Mouse (Mus musculus): Measurements from ENCODE around the gene Slc19a1. TPM values are rescaled to one million over a fixed set of nuclear protein-coding genes. Genes with fewer than 3 reads are reported as not detected.

Slc19a1 gene
- polyA plus RNA-seq, 1 experiment from 2014 or later, result 37.5 TPM

- Histone ChIP-seq H3K4me1 (ENCODE audit: control insufficient read depth, insufficient read depth, low read length) (no peaks in the 10 kb centered on the region), H3K4me2 (ENCODE audit: low read length) (no peak overlapping the region), H3K9ac (replicated peaks; ENCODE audit: low read length) (no peak overlapping the region), H3K9me3 (ENCODE audit: control insufficient read depth, low read length) (no peaks in the 10 kb centered on the region), H3K36me3 (ENCODE audit: control insufficient read depth, insufficient read depth, low read length) (peaks cover 65% of the 10 kb centered on the region), H3K27ac (replicated peaks; ENCODE audit: low read depth, low read length) (no peak overlapping the region), H3K27me3 (ENCODE audit: control insufficient read depth, insufficient read depth, low read length) (no peaks in the 10 kb centered on the region), H3K4me3 (replicated peaks; ENCODE audit: low read depth, low read length) (no peak overlapping the region)
- ATAC-seq (ENCODE audit: low FRiP score, low TSS enrichment) (no peak), DNase-seq (no peak)
- WGBS, result 97% methylated on average over 3 of the region's 3 CpGs
Observed at GRCm38 (mm10) chr10:77048606-77049005, 16.6 kb downstream of the Slc19a1 start.

GRCm38 (mm10) chr10:77056768-77057167, 24.7 kb downstream of the Slc19a1 start:
- H3K27me3 ChIP-seq (ENCODE audit: control insufficient read depth, insufficient read depth, low read length), result no peaks in the 10 kb centered on the region
- ATAC-seq (ENCODE audit: low FRiP score, low TSS enrichment), result no peak
- H3K4me3 ChIP-seq (replicated peaks; ENCODE audit: low read depth, low read length), result no peak overlapping the region
- H3K4me2 ChIP-seq (ENCODE audit: low read length), result no peak overlapping the region
- H3K9ac ChIP-seq (replicated peaks; ENCODE audit: low read length), result no peak overlapping the region
- H3K27ac ChIP-seq (replicated peaks; ENCODE audit: low read depth, low read length), result no peak overlapping the region
- H3K4me1 ChIP-seq (ENCODE audit: control insufficient read depth, insufficient read depth, low read length), result no peaks in the 10 kb centered on the region
- H3K36me3 ChIP-seq (ENCODE audit: control insufficient read depth, insufficient read depth, low read length), result peaks cover 5% of the 10 kb centered on the region; the same call in 1 of the 2 replicates
- H3K9me3 ChIP-seq (ENCODE audit: control insufficient read depth, low read length), result no peaks in the 10 kb centered on the region
- WGBS, result 84% methylated on average over 10 of the region's 10 CpGs
- DNase-seq, result no peak

GRCm38 (mm10) chr10:77061426-77061825, 29.4 kb downstream of the Slc19a1 start:
- no peaks in the 10 kb centered on the region for H3K9me3 ChIP-seq (ENCODE audit: control insufficient read depth, low read length)
- no peak overlapping the region for H3K9ac ChIP-seq (replicated peaks; ENCODE audit: low read length)
- H3K27me3 ChIP-seq (ENCODE audit: control insufficient read depth, insufficient read depth, low read length), result no peaks in the 10 kb centered on the region
- H3K27ac ChIP-seq (replicated peaks; ENCODE audit: low read depth, low read length), result no peak overlapping the region
- H3K4me3 ChIP-seq (replicated peaks; ENCODE audit: low read depth, low read length), result no peak overlapping the region
- no peak for DNase-seq
- 74% methylated on average over 3 of the region's 3 CpGs for WGBS
- H3K36me3 ChIP-seq (ENCODE audit: control insufficient read depth, insufficient read depth, low read length), result no peaks in the 10 kb centered on the region
- no peak overlapping the region for H3K4me2 ChIP-seq (ENCODE audit: low read length)
- ATAC-seq (ENCODE audit: low FRiP score, low TSS enrichment), result no peak
- no peaks in the 10 kb centered on the region for H3K4me1 ChIP-seq (ENCODE audit: control insufficient read depth, insufficient read depth, low read length)

- no peak overlapping the region for H3K9ac ChIP-seq (replicated peaks; ENCODE audit: low read length)
- ATAC-seq (ENCODE audit: low FRiP score, low TSS enrichment) (no peak), DNase-seq (peak; percentile 10)
- no peaks in the 10 kb centered on the region for H3K4me1 ChIP-seq (ENCODE audit: control insufficient read depth, insufficient read depth, low read length)
- H3K27ac ChIP-seq (replicated peaks; ENCODE audit: low read depth, low read length), result no peak overlapping the region
- H3K4me2 ChIP-seq (ENCODE audit: low read length), result no peak overlapping the region
- H3K27me3 ChIP-seq (ENCODE audit: control insufficient read depth, insufficient read depth, low read length), result no peaks in the 10 kb centered on the region
- no peaks in the 10 kb centered on the region for H3K36me3 ChIP-seq (ENCODE audit: control insufficient read depth, insufficient read depth, low read length)
- H3K9me3 ChIP-seq (ENCODE audit: control insufficient read depth, low read length), result no peaks in the 10 kb centered on the region
- H3K4me3 ChIP-seq (replicated peaks; ENCODE audit: low read depth, low read length), result no peak overlapping the region
- WGBS, result 83% methylated on average over 11 of the region's 11 CpGs
Observed at GRCm38 (mm10) chr10:77062393-77063010, 30.5 kb downstream of the Slc19a1 start.

GRCm38 (mm10) chr10:77064239-77064638, 32.2 kb downstream of the Slc19a1 start:
- H3K27me3 ChIP-seq (ENCODE audit: control insufficient read depth, insufficient read depth, low read length), result no peaks in the 10 kb centered on the region
- H3K4me3 ChIP-seq (replicated peaks; ENCODE audit: low read depth, low read length), result no peak overlapping the region
- H3K9ac ChIP-seq (replicated peaks; ENCODE audit: low read length), result no peak overlapping the region
- H3K4me2 ChIP-seq (ENCODE audit: low read length), result no peak overlapping the region
- H3K27ac ChIP-seq (replicated peaks; ENCODE audit: low read depth, low read length), result no peak overlapping the region
- no peaks in the 10 kb centered on the region for H3K4me1 ChIP-seq (ENCODE audit: control insufficient read depth, insufficient read depth, low read length)
- 95% methylated on average over 3 of the region's 3 CpGs for WGBS
- no peaks in the 10 kb centered on the region for H3K9me3 ChIP-seq (ENCODE audit: control insufficient read depth, low read length)
- H3K36me3 ChIP-seq (ENCODE audit: control insufficient read depth, insufficient read depth, low read length), result no peaks in the 10 kb centered on the region
- ATAC-seq (ENCODE audit: low FRiP score, low TSS enrichment) (no peak), DNase-seq (no peak)

- H3K4me2 ChIP-seq (ENCODE audit: low read length), result no peak overlapping the region
- no peak overlapping the region for H3K4me3 ChIP-seq (replicated peaks; ENCODE audit: low read depth, low read length)
- no peak overlapping the region for H3K27ac ChIP-seq (replicated peaks; ENCODE audit: low read depth, low read length)
- no peak for ATAC-seq (ENCODE audit: low FRiP score, low TSS enrichment)
- no peaks in the 10 kb centered on the region for H3K27me3 ChIP-seq (ENCODE audit: control insufficient read depth, insufficient read depth, low read length)
- no peaks in the 10 kb centered on the region for H3K36me3 ChIP-seq (ENCODE audit: control insufficient read depth, insufficient read depth, low read length)
- no peaks in the 10 kb centered on the region for H3K9me3 ChIP-seq (ENCODE audit: control insufficient read depth, low read length)
- no peak overlapping the region for H3K9ac ChIP-seq (replicated peaks; ENCODE audit: low read length)
- no peaks in the 10 kb centered on the region for H3K4me1 ChIP-seq (ENCODE audit: control insufficient read depth, insufficient read depth, low read length)
- no peak for DNase-seq
Observed at GRCm38 (mm10) chr10:77064659-77065058, 32.6 kb downstream of the Slc19a1 start.

- Histone ChIP-seq H3K4me1 (ENCODE audit: control insufficient read depth, insufficient read depth, low read length) (no peaks in the 10 kb centered on the region), H3K9ac (replicated peaks; ENCODE audit: low read length) (no peak overlapping the region), H3K4me3 (replicated peaks; ENCODE audit: low read depth, low read length) (no peak overlapping the region), H3K4me2 (ENCODE audit: low read length) (no peak overlapping the region), H3K27ac (replicated peaks; ENCODE audit: low read depth, low read length) (no peak overlapping the region), H3K36me3 (ENCODE audit: control insufficient read depth, insufficient read depth, low read length) (no peaks in the 10 kb centered on the region), H3K9me3 (ENCODE audit: control insufficient read depth, low read length) (no peaks in the 10 kb centered on the region), H3K27me3 (ENCODE audit: control insufficient read depth, insufficient read depth, low read length) (no peaks in the 10 kb centered on the region)
- no peak for DNase-seq
- 89% methylated on average over 7 of the region's 7 CpGs for WGBS
- no peak for ATAC-seq (ENCODE audit: low FRiP score, low TSS enrichment)
Observed at GRCm38 (mm10) chr10:77068469-77068868, 36.4 kb downstream of the Slc19a1 start.

- ATAC-seq (ENCODE audit: low FRiP score, low TSS enrichment) (peak; percentile 40; the same call in 1 of the 2 replicates), DNase-seq (peak; percentile 75)
- Histone ChIP-seq H3K27me3 (ENCODE audit: control insufficient read depth, insufficient read depth, low read length) (no peaks in the 10 kb centered on the region), H3K4me1 (ENCODE audit: control insufficient read depth, insufficient read depth, low read length) (no peaks in the 10 kb centered on the region), H3K4me3 (replicated peaks; ENCODE audit: low read depth, low read length) (no peak overlapping the region), H3K27ac (replicated peaks; ENCODE audit: low read depth, low read length) (no peak overlapping the region), H3K36me3 (ENCODE audit: control insufficient read depth, insufficient read depth, low read length) (no peaks in the 10 kb centered on the region), H3K9ac (replicated peaks; ENCODE audit: low read length) (no peak overlapping the region), H3K4me2 (ENCODE audit: low read length) (no peak overlapping the region), H3K9me3 (ENCODE audit: control insufficient read depth, low read length) (no peaks in the 10 kb centered on the region)
- 55% methylated on average over 4 of the region's 4 CpGs for WGBS
Observed at GRCm38 (mm10) chr10:77070072-77070471, 38.0 kb downstream of the Slc19a1 start.

- Histone ChIP-seq H3K9me3 (ENCODE audit: control insufficient read depth, low read length) (no peaks in the 10 kb centered on the region), H3K36me3 (ENCODE audit: control insufficient read depth, insufficient read depth, low read length) (no peaks in the 10 kb centered on the region), H3K9ac (replicated peaks; ENCODE audit: low read length) (no peak overlapping the region), H3K4me3 (replicated peaks; ENCODE audit: low read depth, low read length) (no peak overlapping the region), H3K27me3 (ENCODE audit: control insufficient read depth, insufficient read depth, low read length) (no peaks in the 10 kb centered on the region), H3K27ac (replicated peaks; ENCODE audit: low read depth, low read length) (no peak overlapping the region), H3K4me1 (ENCODE audit: control insufficient read depth, insufficient read depth, low read length) (no peaks in the 10 kb centered on the region), H3K4me2 (ENCODE audit: low read length) (no peak overlapping the region)
- ATAC-seq (ENCODE audit: low FRiP score, low TSS enrichment) (no peak), DNase-seq (peak; percentile 27)
- 91% methylated on average over 4 of the region's 4 CpGs for WGBS
Observed at GRCm38 (mm10) chr10:77074276-77074974, 42.4 kb downstream of the Slc19a1 start.

Data from midbrain, embryonic 14.5 days (tissue).